Mouse (Mus musculus) urinary bladder, postnatal 0 days (tissue): Measurements from ENCODE around the gene Palld. TPM values are rescaled to one million over a fixed set of nuclear protein-coding genes. Genes with fewer than 3 reads are reported as not detected.

ENCODE experiments used
- polyA plus RNA-seq: library from polyadenylated mRNA; unstranded; fragments of >200 nt; fragmentation: Nextera tagmentation; extraction: Ambion mirVana; gene quantifications from 2 replicates; pipeline ENCODE4 v1.2.1, GENCODE M21; 2015

Palld gene
- polyA plus RNA-seq: 342 and 415 TPM in 2 replicates

GRCm38 (mm10) chr8:61902521-61902920, at the start of gene Palld:
Palld (minus strand) TSS chr8:61902690.

GRCm38 (mm10) chr8:61927777-61928494, 25.4 kb upstream of the Palld start, which contains the start of gene Ddx60:
Ddx60 (plus strand) TSS chr8:61928087.

GRCm38 (mm10) chr8:61487597-61488156, 414.8 kb downstream of the Palld start, which contains the start of gene Cbr4:
Cbr4 (plus strand) TSS chr8:61487734.

Other genes with a start within 250 kb of the Palld start
- 1.6 and 1.7 TPM in 2 replicates for gene Ddx60, start 25.4 kb upstream of the Palld start, polyA plus RNA-seq
- 0.12 and 0.24 TPM in 2 replicates for gene Anxa10, start 220.5 kb upstream of the Palld start, polyA plus RNA-seq